9 mouse cellular contexts compared by ENCODE assay signal in the genomic region with DNA sequence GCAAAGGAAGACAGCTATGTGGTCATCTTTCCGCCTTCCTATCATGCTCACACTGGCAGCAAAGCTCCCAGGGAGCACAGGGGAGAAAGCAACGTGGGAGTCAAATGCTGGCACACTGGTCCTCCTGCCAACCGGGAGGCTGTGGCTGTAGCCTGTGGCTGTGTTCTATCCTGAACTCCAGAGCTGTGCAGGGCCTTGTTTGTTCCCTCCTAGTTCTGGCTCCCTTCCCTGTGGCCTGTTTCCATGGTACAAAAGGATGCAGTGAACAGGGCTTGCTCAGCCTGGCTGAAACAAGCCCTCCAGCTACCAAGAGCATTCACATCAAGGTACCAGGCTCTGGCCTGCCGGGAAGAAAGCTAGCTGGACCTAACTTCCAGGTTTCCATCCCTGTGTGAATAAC. TPM values are rescaled to one million over a fixed set of nuclear protein-coding genes. Genes with fewer than 3 reads are reported as not detected.
DNase-seq lines count a peak whose midpoint lies in the region; ATAC-seq and TF ChIP-seq lines count a peak whose summit lies in the region.
"Had no signal": no experiment of that assay in that cellular context is flagged by ENCODE, and none has a peak within 500 bp of the region (broad histone marks: within the 10 kb centered on the region; RNA-seq: fewer than 3 reads in every experiment).

No protein-coding gene starts in this region.

- 7% methylated on average over 4 of the region's 4 CpGs for WGBS in cerebellum, adult 2 months
- WGBS in neural tube, embryonic 14.5 days: 73% methylated on average over 4 of the region's 4 CpGs
- WGBS in intestine, embryonic 15.5 days: 88% methylated on average over 4 of the region's 4 CpGs

- peak; percentile 12 to 14 for DNase-seq in heart, postnatal 14 days
- no peak for DNase-seq in heart, postnatal 10 days
- DNase-seq in cerebellum, adult 2 months: peak; percentile 72 to 83
- peak; percentile 52 to 63 for DNase-seq in kidney, postnatal 36 days
- DNase-seq in embryo, embryonic 9.5 days (ENCODE audit: extremely low spot score): no peak
- no peak for DNase-seq in urinary bladder, postnatal 36 days (ENCODE audit: low spot score in 2 of 2)
- DNase-seq: liver, embryonic 13.5 days had no signal

- peak; percentile 27; the same call in 1 of the 2 replicates for TF ChIP-seq POLR2A in cerebellum, adult 2 months (IDR thresholded peaks at IDR 0.05; ENCODE audit: borderline replicate concordance, insufficient read depth, low read length)

- H3K27me3 ChIP-seq in cerebellum, adult 2 months (ENCODE audit: control insufficient read depth, insufficient read depth, low read length): no peaks in the 10 kb centered on the region
- no peaks in the 10 kb centered on the region for H3K27me3 ChIP-seq in neural tube, embryonic 14.5 days (ENCODE audit: control insufficient read depth, insufficient read depth, low read length)
- H3K27me3 ChIP-seq in intestine, embryonic 15.5 days (replicated peaks): no peaks in the 10 kb centered on the region
- H3K27me3 ChIP-seq: liver, embryonic 13.5 days had no signal

- no peak for TF ChIP-seq CTCF in cerebellum, adult 2 months (IDR thresholded peaks at IDR 0.05; ENCODE audit: borderline replicate concordance, insufficient read depth, low read depth, low read length)

- no peak overlapping the region for H3K4me2 ChIP-seq in neural tube, embryonic 14.5 days (ENCODE audit: low read depth, low read length)
- H3K4me2 ChIP-seq in intestine, embryonic 15.5 days (replicated peaks): no peak overlapping the region
- H3K4me2 ChIP-seq: liver, embryonic 13.5 days had no signal

- H3K36me3 ChIP-seq in neural tube, embryonic 14.5 days (ENCODE audit: control insufficient read depth, insufficient read depth, low read length): peaks cover 10% of the 10 kb centered on the region
- peaks cover 5% of the 10 kb centered on the region; the same call in 1 of the 2 replicates for H3K36me3 ChIP-seq in intestine, embryonic 15.5 days

- no peak overlapping the region for H3K9ac ChIP-seq in neural tube, embryonic 14.5 days (replicated peaks; ENCODE audit: low read depth, low read length)
- no peak overlapping the region for H3K9ac ChIP-seq in intestine, embryonic 15.5 days
- H3K9ac ChIP-seq: liver, embryonic 13.5 days had no signal

- no peak overlapping the region for H3K4me3 ChIP-seq in cerebellum, adult 2 months (replicated peaks; ENCODE audit: insufficient read depth, low read depth, low read length)
- no peak overlapping the region for H3K4me3 ChIP-seq in neural tube, embryonic 14.5 days (ENCODE audit: low read depth, low read length)
- no peak overlapping the region for H3K4me3 ChIP-seq in intestine, embryonic 15.5 days (replicated peaks)
- H3K4me3 ChIP-seq: liver, embryonic 13.5 days had no signal

- peaks cover 16% of the 10 kb centered on the region for H3K4me1 ChIP-seq in cerebellum, adult 2 months (ENCODE audit: control insufficient read depth, insufficient read depth, low read length)
- H3K4me1 ChIP-seq in neural tube, embryonic 14.5 days (ENCODE audit: control insufficient read depth, insufficient read depth, low read length): no peaks in the 10 kb centered on the region
- no peaks in the 10 kb centered on the region for H3K4me1 ChIP-seq in intestine, embryonic 15.5 days (replicated peaks)
- H3K4me1 ChIP-seq: liver, embryonic 13.5 days had no signal

- intact Hi-C loops in heart, postnatal 14 days (cut with DNase I): no loop called here
- intact Hi-C loops in heart, postnatal 10 days (cut with DNase I): no loop called here

- peak overlapping the region; percentile 78; the same call in 1 of the 2 replicates for H3K27ac ChIP-seq in cerebellum, adult 2 months (ENCODE audit: insufficient read depth, low read length)
- peak overlapping the region; percentile 18; the same call in 1 of the 2 replicates for H3K27ac ChIP-seq in neural tube, embryonic 14.5 days (ENCODE audit: low read depth, low read length)
- no peak overlapping the region for H3K27ac ChIP-seq in intestine, embryonic 15.5 days
- H3K27ac ChIP-seq: liver, embryonic 13.5 days had no signal

- no peaks in the 10 kb centered on the region for H3K9me3 ChIP-seq in neural tube, embryonic 14.5 days (ENCODE audit: control insufficient read depth, low read length)
- no peaks in the 10 kb centered on the region for H3K9me3 ChIP-seq in intestine, embryonic 15.5 days
- H3K9me3 ChIP-seq: liver, embryonic 13.5 days had no signal

- peak; percentile 88 for ATAC-seq in neural tube, embryonic 14.5 days (ENCODE audit: low read depth)
- no peak for ATAC-seq in intestine, embryonic 15.5 days

RNA-seq across cellular contexts. Expression of a gene that starts 22.8 kb away (rescaled TPM):
- 1 to 10 TPM; 6.7 to 7.7 TPM for total RNA-seq in heart, postnatal 14 days (2021)
- 1 to 10 TPM; 7.4 to 7.8 TPM for total RNA-seq in heart, postnatal 10 days (2021)
- polyA plus RNA-seq in cerebellum, adult 2 months (2012; rRNA removed): 6.8 and 7.0 TPM in 2 replicates
- 6.4 and 6.5 TPM in 2 replicates for polyA plus RNA-seq in neural tube, embryonic 14.5 days (2014; fragmentation: Nextera tagmentation; extraction: Ambion mirVana)
- 5.3 and 5.4 TPM in 2 replicates for polyA plus RNA-seq in intestine, embryonic 15.5 days (2015; fragmentation: Nextera tagmentation; extraction: Ambion mirVana)

RNA-seq across cellular contexts. Expression of a gene that starts 41.0 kb away (rescaled TPM):
- total RNA-seq in heart, postnatal 14 days (2021): 10 to 100 TPM; 10.3 to 11.7 TPM
- 10 to 100 TPM; 14.1 to 14.9 TPM for total RNA-seq in heart, postnatal 10 days (2021)
- polyA plus RNA-seq in cerebellum, adult 2 months (2012; rRNA removed): 12.5 and 13.0 TPM in 2 replicates
- 22.9 and 29.3 TPM in 2 replicates for polyA plus RNA-seq in neural tube, embryonic 14.5 days (2014; fragmentation: Nextera tagmentation; extraction: Ambion mirVana)
- 38.8 and 42.8 TPM in 2 replicates for polyA plus RNA-seq in intestine, embryonic 15.5 days (2015; fragmentation: Nextera tagmentation; extraction: Ambion mirVana)

RNA-seq across cellular contexts. Expression of a gene that starts 41.3 kb away (rescaled TPM):
- 100 to 1,000 TPM; 157 to 162 TPM for total RNA-seq in heart, postnatal 14 days (2021)
- total RNA-seq in heart, postnatal 10 days (2021): 100 to 1,000 TPM; 132 TPM
- polyA plus RNA-seq in cerebellum, adult 2 months (2012; rRNA removed): 55.6 and 59.5 TPM in 2 replicates
- 40.8 and 44.8 TPM in 2 replicates for polyA plus RNA-seq in neural tube, embryonic 14.5 days (2014; fragmentation: Nextera tagmentation; extraction: Ambion mirVana)
- polyA plus RNA-seq in intestine, embryonic 15.5 days (2015; fragmentation: Nextera tagmentation; extraction: Ambion mirVana): 109 and 111 TPM in 2 replicates

Comparison
In these comparisons a context has a peak if more than half of its experiments do, and no peak if none do; other contexts are left out.
1. DNase-seq: peak in heart, postnatal 14 days (2 of 2), cerebellum, adult 2 months (2 of 2) and kidney, postnatal 36 days (2 of 2); none in heart, postnatal 10 days (0 of 2), embryo, embryonic 9.5 days (single experiment) and urinary bladder, postnatal 36 days (0 of 2).